Mouse (Mus musculus): Measurements from ENCODE around the gene Ptov1.

GRCm38 (mm10) chr7:44853596-44854355 is 15.8 kb downstream of the Ptov1 start:
- TF ChIP-seq CTCF (IDR thresholded peaks at IDR 0.05; ENCODE audit: low read depth) (no peak), EP300 (IDR thresholded peaks at IDR 0.05; ENCODE audit: low read depth) (no peak; the same call in 1 of the 2 replicates)
